Mouse (Mus musculus) retina, embryonic 14.5 days (tissue): ENCODE measurements around the gene Dab2.

Experiments
- DNase-seq: peaks from one replicate; pipeline ENCODE4 v3.0.0-alpha.2; 2015; ENCODE audit warnings: low spot score

Dab2 gene

GRCm38 (mm10) chr15:6393624-6394023 is 94.0 kb downstream of the Dab2 start:
- DNase-seq = no peak

- no peak for DNase-seq
These were observed 98.6 kb downstream of the Dab2 start for GRCm38 (mm10) chr15:6398211-6398610.

- DNase-seq = no peak
These were observed 99.3 kb downstream of the Dab2 start for GRCm38 (mm10) chr15:6398881-6399280.

GRCm38 (mm10) chr15:6400115-6400514 is 100.5 kb downstream of the Dab2 start:
- no peak for DNase-seq

- no peak for DNase-seq
These were observed 102.8 kb downstream of the Dab2 start for GRCm38 (mm10) chr15:6402433-6402832.

GRCm38 (mm10) chr15:6404172-6404571 is 104.6 kb downstream of the Dab2 start:
- DNase-seq = no peak

GRCm38 (mm10) chr15:6406771-6407170 is 107.2 kb downstream of the Dab2 start:
- no peak for DNase-seq

GRCm38 (mm10) chr15:6409031-6409430 is 109.4 kb downstream of the Dab2 start:
- no peak for DNase-seq

- no peak for DNase-seq
These were observed 110.6 kb downstream of the Dab2 start for GRCm38 (mm10) chr15:6410161-6410560.

- no peak for DNase-seq
These were observed 111.7 kb downstream of the Dab2 start for GRCm38 (mm10) chr15:6411334-6411733.

GRCm38 (mm10) chr15:6415317-6415716 is 115.7 kb downstream of the Dab2 start:
- DNase-seq = no peak

GRCm38 (mm10) chr15:6431777-6432176 is 132.2 kb downstream of the Dab2 start:
- no peak for DNase-seq

GRCm38 (mm10) chr15:6432411-6432810 is 132.8 kb downstream of the Dab2 start:
- DNase-seq = no peak

- DNase-seq = no peak
These were observed 135.7 kb downstream of the Dab2 start for GRCm38 (mm10) chr15:6435281-6435680.

GRCm38 (mm10) chr15:6435773-6436172 is 136.2 kb downstream of the Dab2 start:
- DNase-seq = peak; percentile 21

- no peak for DNase-seq
These were observed 139.1 kb downstream of the Dab2 start for GRCm38 (mm10) chr15:6438685-6439084.

GRCm38 (mm10) chr15:6444452-6444851 is 144.9 kb downstream of the Dab2 start:
- no peak for DNase-seq

GRCm38 (mm10) chr15:6445135-6445534 is 145.5 kb downstream of the Dab2 start, which contains the start of gene C9:
Gene C9 (plus strand): TSS chr15:6445327.
- DNase-seq = no peak

GRCm38 (mm10) chr15:6446181-6446580 is 146.6 kb downstream of the Dab2 start:
- no peak for DNase-seq

- DNase-seq = peak; percentile 30
These were observed 149.3 kb downstream of the Dab2 start for GRCm38 (mm10) chr15:6448892-6449291.

- DNase-seq = no peak
These were observed 154.9 kb downstream of the Dab2 start for GRCm38 (mm10) chr15:6454461-6454860.

- DNase-seq = no peak
These were observed 161.8 kb downstream of the Dab2 start for GRCm38 (mm10) chr15:6461381-6461780.

GRCm38 (mm10) chr15:6463361-6463923 is 163.9 kb downstream of the Dab2 start:
- no peak for DNase-seq

- no peak for DNase-seq
These were observed 167.4 kb downstream of the Dab2 start for GRCm38 (mm10) chr15:6466995-6467394.

GRCm38 (mm10) chr15:6468845-6469244 is 169.3 kb downstream of the Dab2 start:
- DNase-seq = no peak
